Mouse (Mus musculus): ENCODE measurements around the gene Tmem87b. TPM values are rescaled to one million over a fixed set of nuclear protein-coding genes. Genes with fewer than 3 reads are reported as not detected.

Gene Tmem87b
- polyA plus RNA-seq (2012; rRNA removed): 29.8 and 30.6 TPM in 2 replicates

GRCm38 (mm10) chr2:128817786-128818681 is at the start of gene Tmem87b:
Gene Tmem87b, plus strand, starts transcription at chr2:128818118.

GRCm38 (mm10) chr2:128862636-128863035 is 44.7 kb downstream of the Tmem87b start, which contains the start of gene Fbln7:
Gene Fbln7, plus strand, starts transcription at chr2:128862981.

Other genes with a start within 250 kb of the Tmem87b start
- not detected in 2 replicates for gene Spdye4c, start 226.9 kb upstream of the Tmem87b start, polyA plus RNA-seq (2012; rRNA removed)
- gene Anapc1, start 130.7 kb upstream of the Tmem87b start, polyA plus RNA-seq (2012; rRNA removed): 48.4 and 49.3 TPM in 2 replicates
- 1.3 and 1.8 TPM in 2 replicates for gene Mertk, start 119.2 kb upstream of the Tmem87b start, polyA plus RNA-seq (2012; rRNA removed)
- 2.0 and 2.2 TPM in 2 replicates for gene Fbln7, start 44.9 kb downstream of the Tmem87b start, polyA plus RNA-seq (2012; rRNA removed)
- 11.5 and 12.4 TPM in 2 replicates for gene Zc3h8, start 126.0 kb downstream of the Tmem87b start, polyA plus RNA-seq (2012; rRNA removed)
- 2.7 and 3.4 TPM in 2 replicates for gene Zc3h6, start 149.3 kb downstream of the Tmem87b start, polyA plus RNA-seq (2012; rRNA removed)
- 13.8 and 14.7 TPM in 2 replicates for gene Gm10762, start 149.6 kb downstream of the Tmem87b start, polyA plus RNA-seq (2012; rRNA removed)
- gene Vinac1, start 230.1 kb downstream of the Tmem87b start, polyA plus RNA-seq (2012; rRNA removed): 0.43 and 0.57 TPM in 2 replicates
- gene Ttl, start 247.8 kb downstream of the Tmem87b start, polyA plus RNA-seq (2012; rRNA removed): 38.2 and 40.5 TPM in 2 replicates

All from central nervous system, embryonic 18 days (tissue).